Mouse (Mus musculus): ENCODE results near the gene Gm17581.
"Not testable (repeated sequence)": the region's sequence is repeated elsewhere in the genome, so short reads cannot be mapped to it uniquely, and the experiment has no call there.

- TF ChIP-seq POLR2A (IDR thresholded peaks at IDR 0.05; ENCODE audit: insufficient read length, low read depth); MYOD1 (IDR thresholded peaks at IDR 0.05; ENCODE audit: control insufficient read depth in 1 of 3, insufficient read length in 2 of 3, low read depth in 2 of 3); E2F4 (IDR thresholded peaks at IDR 0.05; ENCODE audit: insufficient read depth); MAX (IDR thresholded peaks at IDR 0.05; ENCODE audit: low read depth); POLR2AphosphoS2 (IDR thresholded peaks at IDR 0.05; ENCODE audit: insufficient read length, low read depth); USF1 (IDR thresholded peaks at IDR 0.05; ENCODE audit: low read depth); TCF3 (IDR thresholded peaks at IDR 0.05; ENCODE audit: insufficient read length, low read depth): not testable (repeated sequence)
These were observed at the start of gene Gm17581 for GRCm38 (mm10) chr2:155735766-155736165.
